Mouse (Mus musculus) v-Abl transformed pro-B cells (cell line): ENCODE results near the gene Hoxd3.

Experiments
- in situ Hi-C, 2 experiments: fragments of 400-800 bp; cut with MboI; formaldehyde crosslinking; loops; one replicate each; pipeline ENCODE4 v1.15.1; 2025; ENCODE audit not compliant: unreplicated experiment in 2 of 2

Hoxd3 gene

GRCm38 (mm10) chr2:74749337-74750121, 37.8 kb downstream of the Hoxd3 start:
- in situ Hi-C loops = loop anchor here in 1 of 2 experiments (25.0 kb wide), 1 partner anchor 1263 kb away; no protein-coding TSS in a partner anchor

- in situ Hi-C loops = no loop called here
Observed at GRCm38 (mm10) chr2:74750731-74751250, 39.1 kb downstream of the Hoxd3 start.

GRCm38 (mm10) chr2:74751861-74752260, 40.1 kb downstream of the Hoxd3 start:
- in situ Hi-C loops = no loop called here

- in situ Hi-C loops = no loop called here
Observed at GRCm38 (mm10) chr2:74752431-74753174, 40.9 kb downstream of the Hoxd3 start.

GRCm38 (mm10) chr2:74753175-74753523, 41.4 kb downstream of the Hoxd3 start:
- in situ Hi-C loops = no loop called here

GRCm38 (mm10) chr2:74753711-74754110, 42.0 kb downstream of the Hoxd3 start:
- in situ Hi-C loops = no loop called here

- in situ Hi-C loops = no loop called here
Observed at GRCm38 (mm10) chr2:74760146-74760545, 48.4 kb downstream of the Hoxd3 start.

GRCm38 (mm10) chr2:74761941-74762340, 50.2 kb downstream of the Hoxd3 start:
- in situ Hi-C loops = no loop called here

- in situ Hi-C loops = no loop called here
Observed at GRCm38 (mm10) chr2:74762522-74763244, 51.0 kb downstream of the Hoxd3 start, which contains the start of gene Hoxd1. Gene Hoxd1, plus strand, starts transcription at chr2:74762980.

- in situ Hi-C loops = no loop called here
Observed at GRCm38 (mm10) chr2:74763245-74763735, 51.6 kb downstream of the Hoxd3 start.

GRCm38 (mm10) chr2:74763976-74764375, 52.2 kb downstream of the Hoxd3 start:
- in situ Hi-C loops = no loop called here

GRCm38 (mm10) chr2:74774359-74774758, 62.6 kb downstream of the Hoxd3 start:
- in situ Hi-C loops = no loop called here

- in situ Hi-C loops = no loop called here
Observed at GRCm38 (mm10) chr2:74777536-74778275, 66.0 kb downstream of the Hoxd3 start.

GRCm38 (mm10) chr2:74781386-74781785, 69.7 kb downstream of the Hoxd3 start:
- in situ Hi-C loops = no loop called here

- in situ Hi-C loops = no loop called here
Observed at GRCm38 (mm10) chr2:74795531-74795930, 83.8 kb downstream of the Hoxd3 start.
